Mouse (Mus musculus) gastrocnemius, adult 2 months (tissue): ENCODE measurements around the gene Sash1. TPM values are rescaled to one million over a fixed set of nuclear protein-coding genes. Genes with fewer than 3 reads are reported as not detected.
A peak's percentile ranks its signal among the peaks of the same experiment; 100 is the strongest.

Experiments used
- DNase-seq: peaks from one replicate; pipeline ENCODE4 v3.0.0; 2022
- H3K27ac ChIP-seq: fragments of 200-600 bp; 2 replicates; pipeline ENCODE4 v1.8.1; 2022; ENCODE audit warnings: mild to moderate bottlenecking
- H3K4me3 ChIP-seq: fragments of 200-600 bp; 2 replicates; pipeline ENCODE4 v1.8.1; 2022; ENCODE audit warnings: mild to moderate bottlenecking, moderate library complexity
- CTCF ChIP-seq: fragments of 200-600 bp; IDR thresholded peaks from 2 replicates; pipeline ENCODE4 v1.8.1; 2022; ENCODE audit warnings: antibody characterized with exemption, mild to moderate bottlenecking, moderate library complexity
- intact Hi-C: fragments of 180-260 bp; cut with DNase I; formaldehyde crosslinking; loops from one replicate; pipeline ENCODE4 v1.15.1; 2025
- total RNA-seq, 2 experiments: library from RNA; stranded (reverse); gene quantifications; 2 replicates each; pipeline ENCODE4 v1.2.3; 2021

Sash1 gene
- total RNA-seq, 2 experiments from 2014 or later: 10.6 to 17.9 TPM

DNA sequence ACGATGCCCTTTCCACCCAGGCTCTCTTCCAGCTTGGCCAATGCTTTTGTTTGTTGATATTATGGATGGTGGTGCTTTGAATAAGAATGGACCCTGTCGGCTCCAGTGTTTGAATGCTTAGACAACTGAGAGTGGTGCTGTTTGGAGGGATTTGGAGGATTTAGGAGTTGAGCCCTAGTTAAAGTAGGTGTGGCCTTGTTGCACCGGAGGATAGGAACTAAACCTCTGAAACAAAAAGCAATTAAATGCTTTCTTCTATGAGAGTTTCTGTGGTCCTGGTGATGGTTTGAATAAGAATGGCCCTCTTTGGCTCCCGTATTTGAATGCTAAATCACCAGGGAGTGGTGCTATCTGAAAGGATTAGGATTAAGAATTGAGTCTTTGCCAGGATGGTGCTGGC is 3.5 kb upstream of the Sash1 start:
- no peak for TF ChIP-seq CTCF
- intact Hi-C loops: no loop called here
- no peak for DNase-seq
- Histone ChIP-seq H3K4me3 (no peak overlapping the region), H3K27ac (no peak overlapping the region)

DNA sequence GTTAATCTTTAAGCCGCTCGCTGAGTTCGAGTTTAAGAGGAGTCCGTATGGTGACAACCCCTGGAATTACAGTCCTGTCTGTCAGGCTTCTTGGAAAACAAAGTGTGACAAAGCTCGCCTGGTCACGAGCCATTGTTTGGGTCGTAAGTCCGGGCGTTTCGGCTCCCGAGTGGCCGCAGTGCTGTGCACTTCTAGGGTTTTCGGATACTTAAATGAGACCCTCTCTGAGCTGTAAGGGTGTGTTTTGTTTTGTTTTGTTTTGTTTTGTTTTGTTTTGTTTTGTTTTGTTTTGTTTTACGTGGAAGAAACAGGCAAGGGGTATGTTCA is 621 bp upstream of the Sash1 start:
- H3K4me3 ChIP-seq: peak overlapping the region; percentile 88
- intact Hi-C loops: no loop called here
- no peak for DNase-seq
- H3K27ac ChIP-seq: peak overlapping the region; percentile 97
- TF ChIP-seq CTCF: no peak

DNA sequence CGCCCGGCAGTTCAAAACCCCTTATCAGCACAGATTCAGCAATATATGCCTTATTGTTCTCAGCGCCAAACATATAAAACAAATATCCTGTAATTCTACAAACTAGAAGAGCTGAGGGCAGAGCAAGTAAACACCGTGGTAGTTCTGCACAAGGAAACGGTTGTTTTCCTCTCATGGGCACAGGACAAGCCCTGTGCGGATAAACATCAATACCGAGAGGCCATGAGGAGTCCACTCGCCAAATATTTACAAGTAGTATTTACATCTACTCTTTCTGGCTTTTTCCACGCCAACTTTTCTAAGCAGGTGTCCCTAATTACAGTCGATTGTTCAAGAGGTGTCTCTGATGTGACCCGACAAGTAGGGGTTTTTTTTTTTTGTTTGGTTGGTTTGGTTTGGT is 669 bp downstream of the Sash1 start:
- H3K4me3 ChIP-seq: peak overlapping the region; percentile 88
- TF ChIP-seq CTCF: no peak
- no peak for DNase-seq
- peak overlapping the region; percentile 97 for H3K27ac ChIP-seq
- intact Hi-C loops: no loop called here

DNA sequence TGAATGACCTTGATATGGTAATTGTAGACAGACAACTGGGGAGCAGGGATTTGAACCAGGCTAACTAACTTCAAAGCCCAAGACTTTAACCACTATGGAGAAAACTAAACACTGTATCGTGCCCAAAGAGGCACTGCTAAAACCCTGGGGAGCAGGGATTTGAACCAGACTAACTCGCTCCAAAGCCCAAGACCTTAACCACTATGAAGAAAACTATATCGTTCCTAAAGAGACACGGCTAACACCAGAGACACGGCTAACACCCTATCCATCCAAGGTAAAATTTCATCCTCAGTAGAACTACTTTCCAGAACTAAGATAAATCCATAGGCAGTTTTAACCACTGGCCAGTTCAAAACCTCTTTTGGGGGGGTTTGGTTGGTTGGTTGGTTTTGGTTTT is 1.3 kb downstream of the Sash1 start:
- no peak for TF ChIP-seq CTCF
- no peak for DNase-seq
- H3K4me3 ChIP-seq: peak overlapping the region; percentile 88
- peak overlapping the region; percentile 97 for H3K27ac ChIP-seq
- intact Hi-C loops: no loop called here

DNA sequence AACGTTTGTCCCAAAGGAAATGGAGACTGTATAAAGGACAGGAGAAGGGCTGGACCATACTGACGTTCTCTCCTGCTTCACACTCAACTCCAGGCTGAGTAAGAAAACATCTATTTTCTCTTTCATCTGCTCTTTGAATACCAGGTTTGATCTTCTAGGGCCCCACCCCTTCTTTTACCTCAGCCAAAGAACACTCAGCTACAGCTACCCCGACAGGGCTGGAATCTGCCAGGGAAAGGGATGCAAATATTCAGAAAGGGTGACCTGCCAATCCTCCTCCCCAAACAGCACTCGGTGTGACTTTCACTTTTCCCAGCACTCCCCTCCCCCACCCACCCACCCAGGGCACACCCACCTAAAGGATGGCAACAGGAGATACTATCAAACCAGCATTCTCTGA is 2.2 kb downstream of the Sash1 start:
- no peak for TF ChIP-seq CTCF
- H3K4me3 ChIP-seq: peak overlapping the region; percentile 88
- no peak for DNase-seq
- intact Hi-C loops: no loop called here
- H3K27ac ChIP-seq: peak overlapping the region; percentile 97

DNA sequence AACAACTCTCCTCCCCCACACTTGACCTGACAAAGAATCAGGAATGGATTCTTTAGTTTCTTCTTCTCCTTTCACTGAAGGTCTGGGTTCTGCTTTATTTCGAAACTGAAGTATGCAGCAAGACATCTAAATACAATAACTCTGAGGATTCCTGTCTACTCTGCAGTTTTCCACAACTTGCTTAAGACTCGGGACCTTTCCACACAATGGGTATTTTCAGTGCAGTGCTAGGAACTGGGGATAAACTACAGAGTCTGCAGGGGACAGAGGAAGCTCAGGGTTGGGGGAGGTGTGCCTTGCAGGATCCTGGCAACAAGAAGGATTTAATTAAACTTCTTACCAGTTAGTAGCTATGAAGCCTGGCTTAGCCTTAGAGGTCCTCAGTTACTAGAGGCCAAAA is 4.1 kb downstream of the Sash1 start:
- intact Hi-C loops: no loop called here
- TF ChIP-seq CTCF: no peak
- Histone ChIP-seq H3K4me3 (no peak overlapping the region), H3K27ac (no peak overlapping the region)
- no peak for DNase-seq

DNA sequence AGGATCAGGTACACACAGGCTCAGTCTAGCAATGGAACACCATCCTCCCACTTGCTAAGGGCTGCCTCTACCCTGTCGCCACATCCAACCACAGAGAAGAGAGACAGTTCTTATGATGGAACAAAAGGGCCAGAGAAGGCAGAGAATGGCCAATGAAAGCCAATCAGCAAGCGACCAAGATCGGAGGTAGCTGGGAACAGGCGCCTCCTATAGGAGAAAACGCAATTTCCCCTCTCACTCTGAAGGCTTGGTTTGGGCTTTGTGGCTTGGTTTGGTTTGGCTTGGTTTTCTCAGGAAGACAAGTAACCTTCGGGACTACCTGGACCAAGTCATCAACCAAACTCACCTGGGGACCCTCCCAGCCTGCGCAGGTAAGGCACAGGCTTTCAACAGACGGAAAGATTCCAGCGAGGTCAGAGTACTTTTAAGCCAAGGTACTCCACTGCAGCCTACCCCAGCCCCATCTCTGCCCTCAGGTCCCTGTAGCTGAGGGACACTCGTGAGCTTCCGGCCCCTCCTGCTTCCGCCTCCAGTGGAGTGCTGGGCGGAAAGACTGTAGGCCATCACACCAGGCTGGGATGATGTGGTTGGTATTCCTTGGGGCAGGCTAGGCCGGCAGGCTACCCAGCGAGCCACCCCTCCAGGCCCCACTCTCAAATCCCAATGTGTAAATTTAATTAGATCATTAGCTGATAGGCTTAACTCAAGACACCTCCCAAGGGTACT is 4.8 kb downstream of the Sash1 start:
- H3K27ac ChIP-seq: no peak overlapping the region
- no peak for TF ChIP-seq CTCF
- intact Hi-C loops: no loop called here
- no peak for DNase-seq
- H3K4me3 ChIP-seq: no peak overlapping the region

DNA sequence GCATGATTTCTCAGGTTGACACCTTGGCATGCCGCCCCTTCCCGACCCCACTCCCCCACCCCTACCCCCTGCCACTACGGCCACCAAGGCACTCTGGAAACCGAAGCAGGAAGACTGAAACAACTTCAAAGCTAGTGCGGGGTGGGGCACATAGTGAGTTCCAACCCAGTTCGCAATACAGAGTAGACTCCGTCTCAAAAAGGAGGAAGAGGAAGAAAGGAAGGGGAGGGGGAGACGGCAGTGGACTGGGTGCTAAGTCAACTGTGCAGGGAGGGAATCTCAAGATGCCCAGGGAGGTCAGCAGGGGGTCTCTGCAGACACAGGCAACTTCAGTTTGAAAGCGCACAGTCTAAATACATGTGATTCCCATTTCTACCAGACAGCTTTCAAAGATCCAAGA is 7.0 kb downstream of the Sash1 start:
- DNase-seq: no peak
- Histone ChIP-seq H3K27ac (no peak overlapping the region), H3K4me3 (no peak overlapping the region)
- intact Hi-C loops: no loop called here
- no peak for TF ChIP-seq CTCF

DNA sequence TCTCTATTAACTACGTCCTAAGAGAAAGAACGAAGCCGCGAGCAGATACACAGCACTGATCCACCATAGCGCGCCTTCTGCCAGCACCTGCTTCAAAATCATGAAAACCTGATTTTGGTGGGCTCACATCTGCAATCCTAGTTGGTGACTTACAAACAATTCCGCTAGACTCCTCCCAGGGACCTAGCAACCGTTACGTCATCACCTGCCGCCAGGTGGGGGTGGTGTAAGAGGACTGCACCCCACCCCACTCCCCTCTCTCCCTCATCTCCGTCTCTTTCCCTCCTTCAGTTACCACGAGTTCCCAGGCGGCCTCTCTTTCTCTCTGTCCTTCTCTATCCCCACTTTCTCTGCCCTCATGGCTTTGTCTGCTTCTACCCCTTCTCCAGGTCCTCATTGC is 7.5 kb downstream of the Sash1 start:
- intact Hi-C loops: no loop called here
- no peak for DNase-seq
- no peak for TF ChIP-seq CTCF
- Histone ChIP-seq H3K4me3 (no peak overlapping the region), H3K27ac (no peak overlapping the region)

DNA sequence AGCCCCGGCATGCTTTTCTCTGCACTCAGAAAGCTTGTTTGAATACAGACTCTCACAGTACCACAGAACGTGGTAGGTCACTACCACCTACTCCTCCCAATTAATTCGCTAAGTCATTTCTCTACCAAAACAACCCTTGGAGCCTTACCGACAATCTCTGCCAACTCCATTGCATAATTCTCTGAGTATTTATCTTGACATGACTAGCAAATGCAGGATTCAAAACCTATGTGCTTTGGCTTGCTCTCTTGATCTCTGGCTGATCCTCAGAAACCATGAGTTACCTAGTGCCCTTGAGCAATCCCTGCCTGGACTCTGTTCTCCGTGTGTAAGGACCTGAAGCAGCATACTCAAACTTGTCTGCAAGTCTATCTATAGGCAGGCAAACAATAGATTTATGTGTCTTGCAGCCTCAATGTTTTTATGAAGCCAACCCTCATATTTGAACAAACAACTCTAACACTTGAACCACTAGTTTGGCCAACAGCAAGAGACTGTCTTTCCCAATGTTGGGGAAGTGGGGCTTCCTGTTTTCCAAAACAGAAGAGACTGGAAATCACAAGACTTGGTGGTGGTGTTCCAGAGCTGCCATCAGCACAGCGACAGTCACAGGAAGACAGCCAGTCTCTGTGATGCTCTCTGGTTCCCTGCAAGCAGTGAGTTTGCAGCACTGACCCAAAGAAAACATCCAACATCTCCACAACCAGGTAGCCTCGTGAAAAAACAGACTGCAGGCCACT is 12.1 kb downstream of the Sash1 start:
- DNase-seq: no peak
- intact Hi-C loops: no loop called here
- Histone ChIP-seq H3K4me3 (peak overlapping the region; percentile 15; the same call in 1 of the 2 replicates), H3K27ac (peak overlapping the region; percentile 69)
- no peak for TF ChIP-seq CTCF

DNA sequence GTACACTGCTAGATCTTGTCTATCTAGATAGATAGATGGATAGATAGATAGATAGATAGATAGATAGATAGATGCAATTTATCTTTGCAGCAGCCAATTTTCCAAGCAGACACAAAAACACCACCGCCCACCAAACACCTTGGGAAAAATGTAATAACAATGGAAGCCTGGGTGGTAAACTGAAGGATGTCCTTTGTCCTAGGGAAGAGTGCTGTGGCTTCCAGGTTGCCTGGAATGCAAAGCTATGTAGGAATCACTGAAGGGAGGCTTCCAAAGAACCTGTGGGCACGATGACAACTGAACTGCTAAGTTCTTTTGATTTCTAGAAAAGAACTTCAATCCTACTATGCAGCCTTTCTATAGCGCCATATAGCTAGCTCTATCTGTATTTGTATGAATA is 13.1 kb downstream of the Sash1 start:
- intact Hi-C loops: no loop called here
- no peak overlapping the region for H3K27ac ChIP-seq
- TF ChIP-seq CTCF: no peak

DNA sequence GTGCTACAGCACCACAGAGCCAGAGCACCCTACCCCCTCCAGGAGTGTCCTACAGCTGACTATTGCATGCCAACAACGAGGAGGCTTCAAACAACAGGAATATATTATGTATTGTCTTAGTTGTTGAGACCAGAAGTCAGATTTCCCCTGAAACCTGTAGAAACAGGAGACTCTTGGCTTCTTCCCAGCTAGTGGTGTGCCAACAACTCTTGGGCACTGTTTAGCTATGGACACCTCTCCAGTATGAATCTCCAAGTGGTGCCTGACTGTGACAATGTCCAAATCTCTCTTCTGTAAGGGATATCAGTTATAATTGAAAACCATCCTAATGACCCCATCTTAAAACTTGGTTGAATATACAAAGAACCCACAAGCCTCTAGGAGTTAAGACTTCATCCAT is 13.9 kb downstream of the Sash1 start:
- TF ChIP-seq CTCF: no peak
- H3K27ac ChIP-seq: peak overlapping the region; percentile 41
- DNase-seq: no peak
- no peak overlapping the region for H3K4me3 ChIP-seq
- intact Hi-C loops: no loop called here

More for the DNA sequence above, 13.1 kb downstream of the Sash1 start:
- DNase-seq: no peak
- H3K4me3 ChIP-seq: no peak overlapping the region

DNA sequence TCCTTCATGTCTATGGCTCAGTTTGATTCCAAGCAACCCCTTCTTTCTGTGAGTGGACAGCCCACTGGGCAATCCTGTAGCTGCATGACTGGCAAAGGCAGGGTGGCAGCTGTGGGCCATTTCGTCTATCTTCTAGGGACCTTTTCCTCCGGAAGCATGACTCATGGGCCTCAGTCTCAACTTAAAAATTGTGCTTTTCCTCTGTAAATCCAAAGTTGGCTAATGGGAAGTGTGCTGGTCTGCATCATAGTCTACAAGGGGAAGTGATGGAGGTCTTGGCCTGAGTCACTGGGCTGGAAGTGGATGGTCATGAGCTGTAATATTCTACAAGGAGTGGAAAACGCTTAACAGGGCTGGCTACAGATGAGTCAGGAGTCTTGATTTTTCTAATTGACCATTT is 15.5 kb downstream of the Sash1 start:
- TF ChIP-seq CTCF: no peak
- peak overlapping the region; percentile 62 for H3K27ac ChIP-seq
- intact Hi-C loops: no loop called here
- H3K4me3 ChIP-seq: no peak overlapping the region
- DNase-seq: peak; percentile 48
